Mouse (Mus musculus): Measurements from ENCODE around the gene Olfr159. TPM values are rescaled to one million over a fixed set of nuclear protein-coding genes. Genes with fewer than 3 reads are reported as not detected.

The Olfr159 gene
- polyA plus RNA-seq, 1 experiment: not detected

DNA sequence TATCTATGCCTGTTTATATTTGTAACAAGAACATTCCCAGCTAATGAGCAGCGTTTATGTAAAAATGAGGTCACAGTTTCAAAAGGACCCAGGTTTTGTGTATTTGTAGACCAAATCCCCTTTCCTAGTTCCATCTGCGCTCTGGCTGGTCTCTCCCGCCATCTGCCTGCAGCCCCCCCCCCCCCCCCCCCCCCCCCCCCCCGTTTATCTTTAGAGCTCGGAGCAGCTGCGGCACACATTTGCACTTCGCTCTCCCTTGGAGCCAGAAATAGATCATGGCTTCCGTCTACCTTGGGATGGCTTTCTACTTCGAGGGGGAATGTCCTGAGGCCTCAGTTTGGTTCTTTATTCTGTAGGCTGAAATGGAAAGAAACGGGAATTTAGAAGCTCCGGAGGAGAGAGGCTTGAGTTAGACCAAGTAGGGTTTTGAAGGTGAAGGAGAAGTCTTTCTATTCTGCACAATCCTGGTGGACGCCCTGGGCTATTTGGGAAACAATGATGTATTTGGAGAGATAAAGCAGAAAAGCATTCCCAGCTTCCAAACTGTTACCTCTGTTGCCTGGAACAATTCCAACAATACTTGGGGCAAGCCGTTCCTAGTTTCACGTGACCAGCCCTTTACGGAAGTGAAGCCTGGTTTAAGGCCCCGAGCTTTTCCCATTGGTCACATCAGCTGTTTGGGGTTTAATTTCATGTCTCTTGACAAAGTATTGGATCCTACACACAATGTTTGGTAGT, 50.1 kb downstream of the Olfr159 start:
- WGBS: 28% methylated on average over 15 of the region's 16 CpGs
- no peak for TF ChIP-seq CTCF (IDR thresholded peaks at IDR 0.05; ENCODE audit: borderline replicate concordance, insufficient read depth, low read depth, low read length)
- no peak for TF ChIP-seq POLR2A (IDR thresholded peaks at IDR 0.05; ENCODE audit: borderline replicate concordance, insufficient read depth, low read length)
- no peak for DNase-seq
- Histone ChIP-seq H3K4me3 (replicated peaks; ENCODE audit: insufficient read depth, low read depth, low read length) (peak overlapping the region; percentile 11), H3K4me1 (ENCODE audit: control insufficient read depth, insufficient read depth, low read length) (peaks cover 5% of the 10 kb centered on the region; the same call in 1 of the 2 replicates), H3K27ac (ENCODE audit: insufficient read depth, low read length) (no peak overlapping the region), H3K27me3 (ENCODE audit: control insufficient read depth, insufficient read depth, low read length) (no peaks in the 10 kb centered on the region)

Other genes starting within 250 kb of the Olfr159 start
- gene Tpm2, start 247.2 kb downstream of the Olfr159 start, polyA plus RNA-seq (2012; rRNA removed): 18.0 and 21.1 TPM in 2 replicates
- 70.4 and 71.2 TPM in 2 replicates for gene Creb3, start 208.7 kb downstream of the Olfr159 start, polyA plus RNA-seq (2012; rRNA removed)
- 48.8 and 53.9 TPM in 2 replicates for gene Tln1, start 208.3 kb downstream of the Olfr159 start, polyA plus RNA-seq (2012; rRNA removed)
- gene Rgp1, start 192.3 kb downstream of the Olfr159 start, polyA plus RNA-seq (2012; rRNA removed): 30.3 and 39.2 TPM in 2 replicates
- gene Gba2, start 192.1 kb downstream of the Olfr159 start, polyA plus RNA-seq (2012; rRNA removed): 79.8 and 80.0 TPM in 2 replicates
- gene Msmp, start 186.5 kb downstream of the Olfr159 start, polyA plus RNA-seq (2012; rRNA removed): not detected in 2 replicates
- gene Npr2, start 139.1 kb downstream of the Olfr159 start, polyA plus RNA-seq (2012; rRNA removed): 140 and 145 TPM in 2 replicates
- 3.8 and 5.7 TPM in 2 replicates for gene Spag8, start 117.4 kb downstream of the Olfr159 start, polyA plus RNA-seq (2012; rRNA removed)
- 94.3 and 99.6 TPM in 2 replicates for gene Hint2, start 114.5 kb downstream of the Olfr159 start, polyA plus RNA-seq (2012; rRNA removed)
- 21.2 and 21.8 TPM in 2 replicates for gene Tmem8b, start 102.0 kb downstream of the Olfr159 start, polyA plus RNA-seq (2012; rRNA removed)
- 0.77 and 1.0 TPM in 2 replicates for gene Fam221b, start 101.9 kb downstream of the Olfr159 start, polyA plus RNA-seq (2012; rRNA removed)
- gene Olfr70, start 70.2 kb downstream of the Olfr159 start, polyA plus RNA-seq (2012; rRNA removed): not detected in 2 replicates
- not detected in 2 replicates for gene Olfr71, start 60.8 kb downstream of the Olfr159 start, polyA plus RNA-seq (2012; rRNA removed)
- gene Hrct1, start 43.8 kb downstream of the Olfr159 start, polyA plus RNA-seq (2012; rRNA removed): 1.6 and 1.9 TPM in 2 replicates
- gene Spaar, start 41.0 kb downstream of the Olfr159 start, polyA plus RNA-seq (2012; rRNA removed): 0.76 and 0.88 TPM in 2 replicates
- gene Olfr156, start 52.9 kb upstream of the Olfr159 start, polyA plus RNA-seq (2012; rRNA removed): not detected in 2 replicates
- gene Olfr157, start 69.2 kb upstream of the Olfr159 start, polyA plus RNA-seq (2012; rRNA removed): not detected in 2 replicates
- not detected in 2 replicates for gene Olfr155, start 80.6 kb upstream of the Olfr159 start, polyA plus RNA-seq (2012; rRNA removed)
- gene Reck, start 104.5 kb upstream of the Olfr159 start, polyA plus RNA-seq (2012; rRNA removed): 8.3 and 9.8 TPM in 2 replicates
- 6.8 and 7.4 TPM in 2 replicates for gene Glipr2, start 186.4 kb upstream of the Olfr159 start, polyA plus RNA-seq (2012; rRNA removed)
- not detected in 2 replicates for gene Ccin, start 212.5 kb upstream of the Olfr159 start, polyA plus RNA-seq (2012; rRNA removed)
- 459 and 486 TPM in 2 replicates for gene Clta, start 233.4 kb upstream of the Olfr159 start, polyA plus RNA-seq (2012; rRNA removed)

Data from cerebellum, adult 2 months (tissue).